Mouse (Mus musculus) limb, embryonic 11.5 days (tissue): ENCODE measurements around the gene Rgp1. TPM values are rescaled to one million over a fixed set of nuclear protein-coding genes. Genes with fewer than 3 reads are reported as not detected.
"Not testable (repeated sequence)": the region's sequence is repeated elsewhere in the genome, so short reads cannot be mapped to it uniquely, and the experiment has no call there.

Source experiments
- ATAC-seq: fragments of 200-750 bp; cut with Nextera tagmentation; 2 replicates; pipeline ENCODE4 v1.8.0; 2017; ENCODE audit warnings: low read depth; ENCODE audit not compliant: insufficient number of reproducible peaks, low FRiP score, low TSS enrichment
- DNase-seq: peaks from one replicate; pipeline ENCODE4 v3.0.0-alpha.2; 2015; ENCODE audit warnings: low spot score
- H3K27ac ChIP-seq: fragments of 300-500 bp; sonication (generic); replicated peaks from 2 replicates; pipeline ENCODE4 v1.5.1; 2014; ENCODE audit warnings: low read depth, mild to moderate bottlenecking, low read length
- H3K27me3 ChIP-seq: fragments of 300-500 bp; sonication (generic); 2 replicates; pipeline ENCODE4 v1.6.1; 2014; ENCODE audit warnings: mild to moderate bottlenecking, low read length, mixed read lengths; ENCODE audit not compliant: control insufficient read depth, insufficient read depth
- H3K36me3 ChIP-seq: fragments of 300-500 bp; sonication (generic); 2 replicates; pipeline ENCODE4 v1.6.1; 2014; ENCODE audit warnings: mild to moderate bottlenecking, low read length, moderate library complexity, mixed read lengths; ENCODE audit not compliant: control insufficient read depth, insufficient read depth
- H3K4me1 ChIP-seq: fragments of 300-500 bp; sonication (generic); 2 replicates; pipeline ENCODE4 v1.6.1; 2014; ENCODE audit warnings: low read length, mixed read lengths; ENCODE audit not compliant: control insufficient read depth, insufficient read depth
- H3K4me2 ChIP-seq: fragments of 300-500 bp; sonication (generic); 2 replicates; pipeline ENCODE4 v1.6.1; 2014; ENCODE audit warnings: low read depth, mild to moderate bottlenecking, moderate library complexity; ENCODE audit not compliant: severe bottlenecking
- H3K4me3 ChIP-seq: fragments of 300-500 bp; sonication (generic); 2 replicates; pipeline ENCODE4 v1.5.1; 2014; ENCODE audit warnings: low read depth, low read length
- H3K9ac ChIP-seq: fragments of 300-500 bp; sonication (generic); 2 replicates; pipeline ENCODE4 v1.6.1; 2014; ENCODE audit warnings: mild to moderate bottlenecking, low read length
- H3K9me3 ChIP-seq: fragments of 300-500 bp; sonication (generic); 2 replicates; pipeline ENCODE4 v1.6.1; 2016; ENCODE audit warnings: low read length; ENCODE audit not compliant: control insufficient read depth
- WGBS: fragments of 180-500 bp; shearing (Covaris S2); extraction: QIAGEN DNeasy Blood & Tissue Kit; methylation state at CpG from one replicate; pipeline ENCODE4 v1.1.7; 2014; 5-methylcytosine and 5-hydroxymethylcytosine counted together
- polyA plus RNA-seq: library from polyadenylated mRNA; unstranded; fragments of >200 nt; fragmentation: Nextera tagmentation; extraction: Ambion mirVana; gene quantifications from 2 replicates; pipeline ENCODE4 v1.2.1, GENCODE M21; 2014

Rgp1 gene
- polyA plus RNA-seq, 1 experiment from 2014 or later = 32.6 TPM

DNA sequence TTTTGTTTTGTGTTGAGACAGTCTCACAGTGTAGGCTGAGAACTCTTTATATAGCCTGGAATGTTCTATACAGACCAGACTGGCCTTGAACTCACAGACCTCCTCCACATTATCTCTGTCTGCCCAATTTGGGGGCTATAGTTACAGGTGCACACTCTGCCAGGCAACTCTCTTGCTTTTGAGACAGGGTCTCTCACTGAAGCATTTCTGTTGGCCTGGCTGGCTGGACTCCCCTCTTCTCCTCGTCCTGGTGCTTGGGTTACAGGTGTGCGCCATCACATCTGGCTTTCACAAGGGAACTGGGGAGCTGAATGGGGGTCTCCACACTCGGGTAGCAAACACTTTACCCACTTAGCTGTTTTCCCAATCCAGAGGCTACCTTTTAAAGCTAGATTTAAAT is 13.4 kb downstream of the Rgp1 start:
- DNase-seq = no peak
- no peak overlapping the region for H3K9ac ChIP-seq
- no peak overlapping the region for H3K4me3 ChIP-seq
- H3K36me3 ChIP-seq = no peaks in the 10 kb centered on the region
- H3K4me1 ChIP-seq = 0 out of 2 replicates have a peak, but pooled peaks cover 5% of the 10 kb centered on the region
- H3K27ac ChIP-seq = no peak overlapping the region
- H3K4me2 ChIP-seq = no peak overlapping the region
- H3K9me3 ChIP-seq = no peaks in the 10 kb centered on the region
- no peaks in the 10 kb centered on the region for H3K27me3 ChIP-seq
- WGBS = 73% methylated on average over 3 of the region's 3 CpGs
- ATAC-seq = no peak

DNA sequence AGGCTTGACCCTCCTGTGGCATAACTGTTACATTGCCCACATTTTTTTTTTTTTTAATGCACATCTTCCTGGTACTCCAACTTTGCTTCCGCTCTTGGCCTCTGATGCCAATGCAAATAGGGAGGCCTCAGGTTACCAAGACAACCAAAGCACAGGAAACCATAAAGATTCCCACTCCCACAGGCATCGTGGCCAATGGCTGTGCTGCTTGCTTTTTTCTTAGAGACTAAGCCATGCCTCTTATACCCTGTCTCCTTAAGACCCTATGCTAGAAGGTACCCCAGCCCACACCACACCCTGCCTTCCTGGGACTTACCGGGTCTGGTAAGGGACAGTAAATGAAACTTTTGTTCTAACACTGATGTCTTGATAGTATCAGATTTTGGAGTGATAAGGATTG is 14.9 kb downstream of the Rgp1 start:
- Histone ChIP-seq H3K4me1 (0 out of 2 replicates have a peak, but pooled peaks cover 5% of the 10 kb centered on the region), H3K36me3 (no peaks in the 10 kb centered on the region), H3K4me2 (no peak overlapping the region), H3K4me3 (no peak overlapping the region), H3K9me3 (no peaks in the 10 kb centered on the region), H3K9ac (no peak overlapping the region), H3K27ac (no peak overlapping the region), H3K27me3 (no peaks in the 10 kb centered on the region)
- ATAC-seq (no peak), DNase-seq (no peak)
- 55% methylated on average over 3 of the region's 3 CpGs for WGBS

DNA sequence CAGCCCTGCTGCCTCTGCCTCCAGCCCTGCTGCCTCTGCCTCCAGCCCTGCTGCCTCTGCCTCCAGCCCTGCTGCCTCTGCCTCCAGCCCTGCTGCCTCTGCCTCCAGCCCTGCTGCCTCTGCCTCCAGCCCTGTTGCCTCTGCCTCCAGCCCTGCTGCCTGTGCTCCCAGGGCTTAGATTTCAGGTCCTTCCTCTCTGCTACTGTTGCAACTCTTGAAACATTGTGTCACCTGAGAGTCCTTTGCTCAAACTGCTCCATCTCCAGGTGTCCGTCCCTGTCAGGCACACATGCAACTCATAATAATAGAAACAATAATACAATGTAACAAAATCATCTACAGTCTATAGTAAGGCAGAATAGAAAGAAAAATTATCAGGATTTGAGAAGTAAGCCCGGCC is 18.1 kb downstream of the Rgp1 start:
- H3K9me3 ChIP-seq, H3K9ac ChIP-seq, DNase-seq, H3K36me3 ChIP-seq, H3K27ac ChIP-seq, H3K4me1 ChIP-seq, ATAC-seq, H3K27me3 ChIP-seq, H3K4me2 ChIP-seq, H3K4me3 ChIP-seq: not testable (repeated sequence)
- WGBS = 80% methylated on average over 2 of the region's 2 CpGs

DNA sequence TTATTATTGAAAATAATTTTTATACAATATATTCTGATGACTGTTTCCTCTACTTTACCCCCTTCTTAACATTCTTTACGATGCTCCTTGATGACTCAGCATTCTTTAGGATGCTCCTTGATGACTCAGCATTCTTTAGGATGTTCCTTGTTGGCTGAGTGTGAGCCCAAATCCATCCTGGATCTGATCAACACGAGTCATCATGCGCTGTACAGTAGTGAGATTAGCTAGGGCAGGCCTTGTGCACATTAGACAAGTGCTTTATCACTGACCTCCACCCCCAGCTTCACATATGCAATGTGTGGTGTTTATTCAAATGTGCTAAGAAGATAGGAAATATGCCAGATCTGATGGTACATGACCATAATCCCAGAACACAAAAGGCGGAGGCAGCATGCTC is 19.7 kb downstream of the Rgp1 start:
- WGBS = 86% methylated on average over 4 of the region's 4 CpGs
- Histone ChIP-seq H3K27me3 (no peaks in the 10 kb centered on the region), H3K36me3 (no peaks in the 10 kb centered on the region), H3K27ac (no peak overlapping the region), H3K4me1 (0 out of 2 replicates have a peak, but pooled peaks cover 3% of the 10 kb centered on the region), H3K4me2 (no peak overlapping the region), H3K4me3 (no peak overlapping the region), H3K9ac (no peak overlapping the region), H3K9me3 (no peaks in the 10 kb centered on the region)
- DNase-seq = no peak
- ATAC-seq = no peak

DNA sequence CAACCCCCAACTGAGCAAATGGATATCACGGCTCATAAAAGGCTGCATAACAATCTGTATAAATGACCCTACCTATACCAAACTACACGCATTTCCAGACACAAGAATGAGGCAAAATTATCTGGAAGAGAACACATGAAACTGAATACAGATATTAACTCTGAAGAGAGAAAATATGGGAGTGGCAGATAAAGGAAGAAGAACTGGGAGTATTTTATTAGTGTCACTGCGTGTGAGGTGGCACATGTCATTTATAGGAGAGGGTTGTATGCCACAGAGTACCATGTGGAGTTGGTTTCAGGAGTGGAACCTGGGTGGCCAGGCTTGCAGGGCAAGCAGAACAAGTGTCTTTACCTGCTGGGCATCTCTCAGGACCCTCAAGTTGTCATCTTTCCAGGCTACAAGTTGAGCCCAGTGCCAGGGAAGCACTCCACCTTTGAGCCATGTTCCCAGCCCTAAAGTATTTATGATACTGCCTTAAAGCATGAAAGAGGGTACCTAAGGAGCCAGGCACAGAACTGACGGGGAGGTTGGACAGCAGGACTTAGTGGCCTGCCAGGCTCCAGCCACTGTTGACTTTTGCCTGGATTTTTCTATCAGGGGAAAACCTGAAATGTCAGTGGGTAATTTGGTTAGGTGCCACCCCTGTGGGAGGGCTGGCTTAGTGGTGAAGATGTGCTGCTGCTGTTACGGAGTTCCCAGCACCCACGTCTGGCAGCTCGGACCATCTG is 20.3 kb downstream of the Rgp1 start:
- Histone ChIP-seq H3K4me1 (no peaks in the 10 kb centered on the region), H3K9ac (no peak overlapping the region), H3K36me3 (no peaks in the 10 kb centered on the region), H3K27me3 (no peaks in the 10 kb centered on the region), H3K27ac (no peak overlapping the region), H3K9me3 (no peaks in the 10 kb centered on the region), H3K4me2 (no peak overlapping the region), H3K4me3 (no peak overlapping the region)
- no peak for DNase-seq
- ATAC-seq = no peak
- WGBS = 85% methylated on average over 7 of the region's 7 CpGs

DNA sequence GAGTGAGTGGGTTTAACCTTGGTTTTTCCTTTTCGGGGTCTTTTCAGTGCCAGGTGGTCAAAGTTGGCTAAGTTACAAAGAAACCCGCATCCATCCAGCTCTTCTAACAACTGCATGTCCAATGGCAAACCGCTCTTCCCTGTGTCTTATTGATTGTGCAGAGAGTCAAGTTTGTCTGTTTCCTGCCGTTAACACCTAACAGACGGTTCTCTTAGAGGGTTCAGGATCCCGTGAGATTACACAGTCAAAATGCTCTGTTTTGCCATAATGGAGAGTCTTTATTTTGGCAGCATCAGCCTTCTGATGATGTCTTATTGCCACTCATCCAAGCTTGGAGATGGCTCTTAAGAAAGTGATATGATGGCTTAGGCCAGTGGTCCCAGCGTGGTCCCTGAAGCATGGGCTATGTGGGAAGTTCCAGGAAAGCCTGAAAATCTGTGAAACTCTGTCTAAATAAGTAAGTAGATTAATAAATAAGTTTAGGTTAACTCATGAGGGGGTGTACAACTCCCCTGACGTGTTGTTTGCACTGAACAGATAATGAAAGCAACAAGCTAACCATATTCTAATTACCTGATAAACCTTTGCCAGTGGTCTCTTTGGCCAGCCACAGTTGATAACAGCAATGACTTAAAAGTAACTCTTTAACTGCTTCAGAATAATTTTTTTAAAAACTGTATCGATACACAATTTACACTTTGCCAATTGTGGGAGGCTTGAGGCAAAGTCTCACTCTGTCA is 21.9 kb downstream of the Rgp1 start:
- H3K27ac ChIP-seq = no peak overlapping the region
- no peak overlapping the region for H3K9ac ChIP-seq
- H3K9me3 ChIP-seq = no peaks in the 10 kb centered on the region
- no peaks in the 10 kb centered on the region for H3K4me1 ChIP-seq
- no peak overlapping the region for H3K4me2 ChIP-seq
- H3K27me3 ChIP-seq = no peaks in the 10 kb centered on the region
- no peaks in the 10 kb centered on the region for H3K36me3 ChIP-seq
- ATAC-seq = no peak
- H3K4me3 ChIP-seq = no peak overlapping the region
- DNase-seq = no peak
- 82% methylated on average over 9 of the region's 9 CpGs for WGBS

DNA sequence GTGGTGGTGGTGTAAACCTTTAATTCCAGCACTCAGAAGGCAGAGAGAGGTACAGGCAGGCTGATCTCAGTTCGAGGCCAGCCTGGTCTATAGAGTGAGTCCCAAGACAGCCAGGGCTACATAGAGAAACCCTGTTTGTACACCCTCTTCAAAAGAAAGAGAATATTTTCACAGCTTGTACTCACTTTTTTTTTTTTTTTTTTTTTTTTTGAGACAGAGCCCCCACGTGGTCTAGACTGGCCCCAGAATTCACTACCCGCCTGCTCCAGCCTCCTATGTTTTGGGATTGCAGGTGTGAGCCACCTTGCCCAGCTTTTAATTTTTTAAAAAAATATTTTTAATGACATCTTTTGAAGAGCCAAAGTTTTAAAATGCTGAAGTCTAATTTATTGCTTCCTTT is 25.6 kb downstream of the Rgp1 start:
- Histone ChIP-seq H3K36me3 (no peaks in the 10 kb centered on the region), H3K4me1 (no peaks in the 10 kb centered on the region), H3K9me3 (no peaks in the 10 kb centered on the region), H3K9ac (no peak overlapping the region), H3K4me2 (no peak overlapping the region), H3K27me3 (no peaks in the 10 kb centered on the region), H3K4me3 (no peak overlapping the region), H3K27ac (no peak overlapping the region)
- DNase-seq (no peak), ATAC-seq (no peak)
- WGBS = 68% methylated on average over 3 of the region's 3 CpGs

DNA sequence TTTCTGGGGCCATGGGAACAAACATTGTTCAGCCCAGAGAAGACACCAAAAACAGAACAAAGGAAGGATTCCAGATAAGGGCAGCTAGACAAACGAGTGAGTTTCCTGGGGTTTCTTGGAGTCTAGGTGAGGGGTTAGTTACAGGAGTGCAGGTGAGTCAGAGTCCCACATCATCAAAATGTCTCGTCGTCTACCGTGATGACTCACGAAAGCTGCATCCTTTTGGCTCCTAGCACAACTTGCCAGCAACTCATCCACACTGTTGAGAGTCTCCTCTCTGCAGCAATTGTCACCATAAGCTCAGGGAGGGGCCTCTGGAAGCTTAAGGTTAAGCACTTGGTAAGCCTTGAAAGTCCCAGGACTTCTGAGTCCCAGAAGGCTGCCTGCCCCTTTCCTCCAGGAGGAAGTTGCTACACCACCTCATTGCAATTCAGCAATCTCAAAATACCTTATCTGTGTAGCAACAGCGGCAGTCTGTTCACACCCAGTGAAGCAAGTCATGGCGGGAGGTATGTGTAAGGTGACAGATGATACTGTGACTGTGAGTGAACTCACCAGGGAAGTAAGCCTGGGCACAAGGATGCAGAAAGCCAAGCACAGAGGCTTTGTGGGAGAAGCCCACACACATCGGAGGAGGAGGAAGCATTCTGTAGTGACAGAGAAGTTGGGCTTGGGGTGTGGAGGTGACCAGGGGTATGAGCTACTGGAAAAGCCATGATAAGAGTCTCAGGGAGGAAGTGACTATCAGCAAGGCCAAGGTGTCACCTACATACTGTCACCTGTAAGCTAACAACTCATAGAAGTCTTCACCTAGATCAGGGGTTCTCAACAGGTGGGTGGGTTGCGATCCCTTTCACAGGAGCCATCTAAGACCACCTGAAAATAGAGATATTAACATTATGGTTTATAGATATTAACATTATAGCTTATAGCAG is 26.5 kb downstream of the Rgp1 start:
- H3K4me3 ChIP-seq = no peak overlapping the region
- no peaks in the 10 kb centered on the region for H3K9me3 ChIP-seq
- no peak overlapping the region for H3K9ac ChIP-seq
- no peak for ATAC-seq
- H3K4me2 ChIP-seq = no peak overlapping the region
- H3K4me1 ChIP-seq = no peaks in the 10 kb centered on the region
- no peaks in the 10 kb centered on the region for H3K27me3 ChIP-seq
- H3K27ac ChIP-seq = no peak overlapping the region
- no peak for DNase-seq
- H3K36me3 ChIP-seq = no peaks in the 10 kb centered on the region
- 82% methylated on average over 9 of the region's 9 CpGs for WGBS
